ENCODE assay signal across 9 mouse cellular contexts in genomic region chr16:30973416-30973815, GRCm38 (mm10).
DNase-seq lines count a peak whose midpoint lies in the region; ATAC-seq and TF ChIP-seq lines count a peak whose summit lies in the region.
"Had no signal": no experiment of that assay in that cellular context is flagged by ENCODE, and none has a peak within 500 bp of the region (broad histone marks: within the 10 kb centered on the region; RNA-seq: fewer than 3 reads in every experiment).

No protein-coding gene starts in this region.

- peaks cover 4% of the 10 kb centered on the region; the same call in 1 of the 2 replicates for H3K4me1 ChIP-seq in hindbrain, embryonic 11.5 days (replicated peaks; ENCODE audit: control insufficient read depth, insufficient read depth, low read length)
- H3K4me1 ChIP-seq in lung, embryonic 14.5 days (ENCODE audit: insufficient read depth), result peaks cover 22% of the 10 kb centered on the region
- peaks cover 3% of the 10 kb centered on the region; the same call in 1 of the 2 replicates for H3K4me1 ChIP-seq in midbrain, postnatal 0 days (ENCODE audit: insufficient read depth, low read length)

- no peak overlapping the region for H3K4me2 ChIP-seq in hindbrain, embryonic 11.5 days (replicated peaks; ENCODE audit: low read depth, low read length)
- no peak overlapping the region for H3K4me2 ChIP-seq in lung, embryonic 14.5 days
- no peak overlapping the region for H3K4me2 ChIP-seq in midbrain, postnatal 0 days (ENCODE audit: low read depth, low read length, poor library complexity, severe bottlenecking)
- H3K4me2 ChIP-seq: embryonic facial prominence, embryonic 15.5 days had no signal

- no peak for TF ChIP-seq CTCF in gastrocnemius, adult 2 months (IDR thresholded peaks at IDR 0.05)
- TF ChIP-seq CTCF in lung, embryonic 14.5 days (IDR thresholded peaks at IDR 0.05; ENCODE audit: low read depth), result no peak
- no peak for TF ChIP-seq CTCF in midbrain, postnatal 0 days (IDR thresholded peaks at IDR 0.05)

- DNase-seq in gastrocnemius, adult 2 months, result peak; percentile 40
- no peak for DNase-seq in gastrocnemius, postnatal 10 days
- DNase-seq in adrenal gland, adult 8-10 months, result peak; percentile 70
- DNase-seq in hindbrain, embryonic 11.5 days (ENCODE audit: low spot score), result no peak
- peak; percentile 72 for DNase-seq in lung, embryonic 14.5 days
- no peak for DNase-seq in embryo, embryonic 9.5 days (ENCODE audit: extremely low spot score)
- no peak for DNase-seq in midbrain, postnatal 0 days (ENCODE audit: low spot score)
- no peak for DNase-seq in spleen, postnatal 36 days (ENCODE audit: low spot score in 2 of 2)

- H3K9me3 ChIP-seq in hindbrain, embryonic 11.5 days (ENCODE audit: control insufficient read depth, low read length), result no peaks in the 10 kb centered on the region
- no peaks in the 10 kb centered on the region for H3K9me3 ChIP-seq in lung, embryonic 14.5 days (ENCODE audit: low read depth, low read length)
- H3K9me3 ChIP-seq in midbrain, postnatal 0 days (ENCODE audit: low read length), result no peaks in the 10 kb centered on the region
- H3K9me3 ChIP-seq: embryonic facial prominence, embryonic 15.5 days had no signal

- no peak overlapping the region for H3K9ac ChIP-seq in hindbrain, embryonic 11.5 days (ENCODE audit: low read depth, low read length)
- H3K9ac ChIP-seq in lung, embryonic 14.5 days, result no peak overlapping the region
- no peak overlapping the region for H3K9ac ChIP-seq in midbrain, postnatal 0 days (replicated peaks; ENCODE audit: low read length, poor library complexity, severe bottlenecking)
- H3K9ac ChIP-seq: embryonic facial prominence, embryonic 15.5 days had no signal

- H3K27ac ChIP-seq in gastrocnemius, adult 2 months, result peak overlapping the region; percentile 4
- H3K27ac ChIP-seq in hindbrain, embryonic 11.5 days (ENCODE audit: low read depth, low read length), result 0 out of 2 replicates have a peak overlapping the region, but pooled peaks have one; percentile 47
- H3K27ac ChIP-seq in lung, embryonic 14.5 days (ENCODE audit: low read depth), result peak overlapping the region; percentile 48; the same call in 1 of the 2 replicates
- no peak overlapping the region for H3K27ac ChIP-seq in midbrain, postnatal 0 days (ENCODE audit: low read depth, low read length)

- H3K4me3 ChIP-seq in gastrocnemius, adult 2 months, result no peak overlapping the region
- no peak overlapping the region for H3K4me3 ChIP-seq in hindbrain, embryonic 11.5 days (ENCODE audit: low read depth, low read length)
- H3K4me3 ChIP-seq in lung, embryonic 14.5 days (ENCODE audit: low read depth, low read length), result no peak overlapping the region
- no peak overlapping the region for H3K4me3 ChIP-seq in midbrain, postnatal 0 days (ENCODE audit: low read depth, low read length)
- H3K4me3 ChIP-seq: embryonic facial prominence, embryonic 15.5 days had no signal

- no peak for ATAC-seq in hindbrain, embryonic 11.5 days (ENCODE audit: low FRiP score)
- no peak for ATAC-seq in lung, embryonic 14.5 days (ENCODE audit: insufficient read depth)
- ATAC-seq in midbrain, postnatal 0 days (ENCODE audit: low FRiP score), result no peak

- H3K36me3 ChIP-seq in hindbrain, embryonic 11.5 days (ENCODE audit: control insufficient read depth, insufficient read depth, low read length), result no peaks in the 10 kb centered on the region
- no peaks in the 10 kb centered on the region for H3K36me3 ChIP-seq in lung, embryonic 14.5 days (ENCODE audit: insufficient read depth)
- H3K36me3 ChIP-seq in midbrain, postnatal 0 days (ENCODE audit: insufficient read depth, low read length), result no peaks in the 10 kb centered on the region
- H3K36me3 ChIP-seq: embryonic facial prominence, embryonic 15.5 days had no signal

- H3K27me3 ChIP-seq in hindbrain, embryonic 11.5 days (ENCODE audit: control insufficient read depth, insufficient read depth, low read length), result no peaks in the 10 kb centered on the region
- no peaks in the 10 kb centered on the region for H3K27me3 ChIP-seq in lung, embryonic 14.5 days (ENCODE audit: insufficient read depth, low read length)
- H3K27me3 ChIP-seq in midbrain, postnatal 0 days (ENCODE audit: insufficient read depth, low read length), result no peaks in the 10 kb centered on the region
- H3K27me3 ChIP-seq: embryonic facial prominence, embryonic 15.5 days had no signal

- WGBS in hindbrain, embryonic 11.5 days, result 74% methylated on average over 6 of the region's 6 CpGs
- WGBS in lung, embryonic 14.5 days, result 22% methylated on average over 6 of the region's 6 CpGs
- WGBS in midbrain, postnatal 0 days, result 55% methylated on average over 6 of the region's 6 CpGs

- intact Hi-C loops in gastrocnemius, adult 2 months (cut with DNase I), result loop anchor here (10.0 kb wide), 1 partner anchor 381 kb away; no protein-coding TSS in a partner anchor

Comparison
In these comparisons a context has a peak if more than half of its experiments do, and no peak if none do; other contexts are left out.
1. DNase-seq: peak in gastrocnemius, adult 2 months (single experiment), adrenal gland, adult 8-10 months (single experiment) and lung, embryonic 14.5 days (single experiment); none in gastrocnemius, postnatal 10 days (single experiment), hindbrain, embryonic 11.5 days (single experiment), embryo, embryonic 9.5 days (single experiment), midbrain, postnatal 0 days (single experiment) and spleen, postnatal 36 days (0 of 2).